Comparison of ENCODE assay signal across 3 mouse cellular contexts in the genomic region with DNA sequence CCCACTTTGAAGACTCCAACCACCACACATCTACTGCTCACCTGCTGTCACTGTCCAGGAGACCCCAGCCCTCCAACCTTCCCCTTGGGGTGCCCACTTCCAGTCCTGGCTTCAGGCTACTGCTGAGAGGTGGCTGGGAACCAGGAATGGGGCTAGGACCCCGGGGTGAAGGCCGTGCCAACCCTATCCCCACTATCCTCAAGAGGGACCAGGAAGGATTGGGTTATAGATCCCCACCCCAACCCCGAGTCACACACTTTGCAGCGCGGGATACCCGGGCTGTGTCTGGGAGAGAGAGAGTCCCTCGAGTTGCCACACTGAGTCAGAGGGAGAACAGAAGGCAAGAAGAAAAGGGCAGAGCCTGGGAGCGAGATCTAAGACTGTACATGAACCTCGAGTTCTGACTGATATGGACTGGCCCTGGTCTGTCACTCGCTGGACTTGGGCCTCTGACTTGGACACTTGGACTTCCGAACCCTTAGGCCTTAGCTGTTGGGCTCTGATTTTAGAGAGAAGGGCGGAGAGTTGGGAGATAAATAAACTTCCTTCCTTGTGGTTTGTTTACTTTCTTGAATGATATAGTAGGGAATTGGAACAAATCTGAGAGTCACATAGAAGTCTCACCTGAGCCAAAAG. TPM values are rescaled to one million over a fixed set of nuclear protein-coding genes. Genes with fewer than 3 reads are reported as not detected.
"Had no signal": no experiment of that assay in that cellular context is flagged by ENCODE, and none has a peak within 500 bp of the region (broad histone marks: within the 10 kb centered on the region; RNA-seq: fewer than 3 reads in every experiment).

No protein-coding gene starts in this region.

RNA-seq across cellular contexts. Expression of a gene that starts 7.5 kb away (rescaled TPM):
- polyA plus RNA-seq: heart, adult 2 months; hindbrain, postnatal 0 days had no signal

RNA-seq across cellular contexts. Expression of a gene that starts 9.2 kb away (rescaled TPM):
- polyA plus RNA-seq: heart, postnatal 0 days had no signal
